Mouse (Mus musculus) Patski (cell line): ENCODE measurements around the gene Nfe2l2. TPM values are rescaled to one million over a fixed set of nuclear protein-coding genes. Genes with fewer than 3 reads are reported as not detected.

Source experiments
- ATAC-seq: fragments of 100-300 bp; one replicate; pipeline ENCODE4 v1.8.0; 2021
- CTCF ChIA-PET: fragments of 350-600 bp; sonication (Branson Sonifier 250); formaldehyde crosslinking; loops from one replicate; lab custom pipeline; 2022; ENCODE audit warnings: inconsistent platforms; lab: Charles Lee
- POLR2A ChIA-PET: fragments of 350-600 bp; sonication (Branson Sonifier 250); formaldehyde crosslinking; loops from one replicate; lab custom pipeline; 2022; ENCODE audit warnings: antibody characterized with exemption, inconsistent platforms; lab: Charles Lee
- DNase-seq: peaks from one replicate; pipeline ENCODE4 v3.0.0-alpha.2; 2011; ENCODE audit warnings: low read depth, low spot score
- H3K27me3 ChIP-seq: fragments of 371-371 bp; one replicate; pipeline ENCODE4 v1.5.1; 2021
- CTCF ChIP-seq: fragments of 100-300 bp; IDR thresholded peaks from one replicate; pipeline ENCODE4 v1.5.1; 2021
- in situ Hi-C: fragments of 300-500 bp; cut with MboI; formaldehyde crosslinking; loops from 3 replicates; pipeline ENCODE4 v1.11.1; 2018; ENCODE audit warnings: low pct_unique_long_range_greater_than_20kb, mixed read lengths
- polyA plus RNA-seq: library from polyadenylated mRNA; unstranded; gene quantifications from one replicate; pipeline ENCODE4 v1.2.3, GENCODE M21; 2021

Nfe2l2 gene
- polyA plus RNA-seq, 1 experiment from 2014 or later, result 87.3 TPM

DNA sequence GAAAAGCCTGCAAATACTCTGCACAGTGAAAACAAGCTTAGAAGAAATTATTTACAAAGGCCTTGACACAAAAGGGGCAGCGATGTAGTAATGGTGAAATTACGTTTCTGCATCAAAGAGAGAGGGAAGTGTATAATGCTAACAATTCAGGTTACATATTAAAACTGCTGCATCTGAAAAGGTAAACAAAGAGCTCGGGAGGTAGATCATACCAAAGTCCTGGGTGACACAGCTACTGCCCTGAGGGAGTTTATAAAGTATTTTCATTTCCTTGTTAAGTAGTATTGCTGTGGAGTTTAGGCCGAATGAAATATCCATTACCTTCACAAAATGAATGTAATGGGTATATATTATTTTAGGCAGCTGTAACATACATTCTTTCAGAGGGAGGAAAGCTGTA, 10.3 kb upstream of the Nfe2l2 start:
- TF ChIP-seq CTCF, result no peak
- no peak for DNase-seq
- in situ Hi-C loops, result no loop called here
- ChIA-PET CTCF (interaction anchor here (1.3 kb wide), 2 partner anchors 9 to 101 kb away, joined by 3 to 4 read pairs; no protein-coding TSS in a partner anchor), POLR2A (interaction anchor here (1.0 kb wide), 1 partner anchor 9 kb away, joined by 3 read pairs; no protein-coding TSS in a partner anchor)
- no peaks in the 10 kb centered on the region for H3K27me3 ChIP-seq
- no peak for ATAC-seq

DNA sequence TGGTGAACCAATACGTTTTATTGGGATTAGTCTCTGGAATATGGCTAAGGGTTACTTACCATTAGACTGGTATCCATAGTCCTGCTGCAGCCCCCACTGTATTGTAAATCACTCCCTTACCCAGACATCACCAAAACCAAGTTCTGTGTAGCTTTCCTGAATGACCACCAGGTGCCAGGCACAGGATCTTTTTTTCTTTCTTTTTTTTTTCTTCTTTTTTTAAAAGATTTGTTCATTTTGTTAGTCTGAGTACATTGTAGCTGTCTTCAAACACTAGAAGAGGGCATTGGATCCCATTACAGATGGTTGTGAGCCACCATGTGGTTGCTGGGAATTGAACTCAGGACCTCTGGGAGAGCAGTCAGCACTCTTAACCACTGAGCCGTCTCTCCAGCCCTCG, 8.6 kb upstream of the Nfe2l2 start:
- ATAC-seq, result no peak
- no peak for DNase-seq
- in situ Hi-C loops, result no loop called here
- POLR2A ChIA-PET, result no interaction called here
- CTCF ChIA-PET, result no interaction called here
- H3K27me3 ChIP-seq, result no peaks in the 10 kb centered on the region
- no peak for TF ChIP-seq CTCF

DNA sequence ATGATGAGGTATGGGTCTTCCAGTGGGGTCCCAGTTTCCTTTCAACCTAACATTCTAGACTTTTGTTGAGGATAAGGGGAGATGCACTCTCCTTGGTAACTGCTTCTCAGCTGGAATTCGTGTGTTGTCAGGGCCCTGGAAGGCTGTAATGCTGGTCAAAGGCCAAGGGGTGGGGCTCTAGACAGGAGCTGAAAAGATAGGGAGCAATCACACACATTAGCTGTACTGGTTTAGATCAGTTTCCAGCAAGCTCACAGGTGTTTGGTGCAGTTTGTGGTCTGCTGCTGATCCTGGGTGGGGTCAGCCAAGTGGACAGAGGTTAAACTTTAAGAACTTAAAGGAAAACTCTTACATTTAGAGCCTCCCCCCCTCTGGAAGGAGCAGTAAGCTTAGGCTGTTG, 3.0 kb upstream of the Nfe2l2 start:
- ATAC-seq (no peak), DNase-seq (no peak)
- in situ Hi-C loops, result no loop called here
- ChIA-PET CTCF (interaction anchor here (0.6 to 2.1 kb wide), 2 partner anchors 11 to 51 kb away, joined by 3 to 8 read pairs; no protein-coding TSS in a partner anchor), POLR2A (no interaction called here)
- no peaks in the 10 kb centered on the region for H3K27me3 ChIP-seq
- no peak for TF ChIP-seq CTCF

DNA sequence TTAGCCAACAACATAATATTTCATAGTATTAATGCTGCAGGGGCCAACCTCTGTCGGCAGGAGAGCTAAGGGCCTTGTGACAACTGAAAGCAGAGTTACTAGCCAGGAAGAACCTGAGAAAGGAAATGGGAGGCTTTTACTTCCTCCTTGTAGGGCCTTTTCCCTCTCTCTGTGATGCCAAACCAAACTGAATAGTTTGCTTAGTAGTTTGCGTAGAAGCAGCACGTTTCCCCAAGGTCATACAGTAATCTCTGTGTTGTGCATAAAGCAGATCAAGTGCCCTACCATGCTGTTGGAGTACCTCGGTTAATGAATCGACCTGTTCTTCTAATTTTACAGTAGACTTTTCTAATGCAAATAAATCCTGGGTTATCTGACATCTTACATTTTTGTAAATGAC, 2.0 kb upstream of the Nfe2l2 start:
- ATAC-seq, result no peak
- POLR2A ChIA-PET, result no interaction called here
- TF ChIP-seq CTCF, result no peak
- H3K27me3 ChIP-seq, result no peaks in the 10 kb centered on the region
- CTCF ChIA-PET, result interaction anchor here (0.7 kb wide), 1 partner anchor 44 kb away, joined by 3 read pairs; no protein-coding TSS in a partner anchor
- no peak for DNase-seq
- in situ Hi-C loops, result no loop called here

DNA sequence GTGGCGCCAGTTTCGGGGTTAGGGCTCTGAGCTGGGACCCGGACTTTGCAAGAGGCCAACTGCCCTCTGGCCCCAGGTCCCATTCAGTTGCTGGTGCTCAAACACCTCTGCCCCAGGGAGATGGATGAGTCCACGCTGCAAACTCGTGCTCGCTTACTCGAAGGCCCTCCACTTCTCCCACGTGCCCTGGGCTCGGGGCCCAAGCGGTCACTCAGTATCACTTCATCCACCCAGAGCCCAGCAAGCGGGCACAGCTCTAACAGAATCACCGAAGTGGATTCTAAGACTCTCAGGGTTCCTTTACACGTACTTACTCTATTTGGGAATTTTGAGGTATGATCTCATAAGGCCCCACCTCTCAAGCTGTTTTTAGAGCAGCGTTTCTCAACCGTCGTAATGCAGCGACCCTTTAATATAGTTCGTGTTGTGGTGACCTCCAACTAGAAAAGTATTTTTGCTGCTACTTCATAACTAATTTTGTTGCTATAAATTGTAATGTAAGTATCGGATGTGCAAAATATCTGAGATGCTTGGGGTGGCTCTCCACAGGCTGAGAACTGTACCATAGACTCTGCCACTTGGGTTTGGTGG, 816 bp upstream of the Nfe2l2 start:
- DNase-seq, result no peak
- H3K27me3 ChIP-seq, result no peaks in the 10 kb centered on the region
- ChIA-PET CTCF (no interaction called here), POLR2A (interaction anchor here (0.6 to 3.1 kb wide), 6 partner anchors 10 to 92 kb away, joined by 3 to 8 read pairs (median 4); no protein-coding TSS in a partner anchor)
- no peak for ATAC-seq
- TF ChIP-seq CTCF, result no peak
- in situ Hi-C loops, result no loop called here

DNA sequence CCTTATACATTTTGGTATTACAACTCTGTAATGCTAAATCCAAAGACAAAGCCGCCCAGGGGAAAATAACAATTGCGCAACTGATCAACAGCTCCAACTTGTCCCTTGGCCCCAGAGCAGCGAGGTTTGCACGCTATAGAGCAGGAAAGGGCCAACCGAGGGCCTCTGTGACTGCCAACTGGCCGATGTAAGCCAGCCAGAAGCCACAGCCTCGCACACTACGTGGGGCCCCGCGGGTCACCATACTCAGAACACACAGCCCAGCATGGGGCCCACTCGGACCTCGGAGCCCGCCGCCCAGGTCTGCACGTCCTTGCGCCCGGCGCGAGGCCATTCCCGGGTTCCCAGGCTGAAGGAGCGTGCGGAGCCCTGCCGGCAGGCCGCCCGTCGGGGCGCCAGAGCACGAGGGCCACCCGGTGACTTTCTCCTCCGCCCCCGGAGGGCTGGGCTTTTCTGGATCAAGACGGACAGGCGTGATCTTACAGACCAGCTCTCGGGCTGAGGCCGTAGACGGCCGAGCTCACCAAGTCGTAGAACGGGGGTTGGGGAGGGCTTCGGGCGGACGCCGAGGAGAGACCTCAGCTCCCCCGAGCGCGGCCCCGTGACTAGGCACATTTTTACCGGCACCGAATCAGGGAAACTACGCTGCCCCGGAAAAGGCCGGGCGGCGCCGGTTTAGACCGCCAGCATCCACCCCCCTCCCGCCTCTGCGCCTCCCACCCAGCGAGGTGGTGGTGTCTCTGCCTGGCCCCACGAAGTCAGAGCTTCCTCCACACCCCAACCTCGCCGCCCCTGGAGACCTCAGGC, 863 bp downstream of the Nfe2l2 start:
- ATAC-seq, result peak; percentile 52
- in situ Hi-C loops, result no loop called here
- no peak for DNase-seq
- no peak for TF ChIP-seq CTCF
- H3K27me3 ChIP-seq, result no peaks in the 10 kb centered on the region
- ChIA-PET POLR2A (interaction anchor here (0.6 to 3.1 kb wide), 7 partner anchors 16 to 90 kb away, joined by 3 to 8 read pairs (median 5); no protein-coding TSS in a partner anchor), CTCF (interaction anchor here (1.0 to 1.3 kb wide), 3 partner anchors 28 to 113 kb away, joined by 3 to 4 read pairs (median 3); no protein-coding TSS in a partner anchor)

DNA sequence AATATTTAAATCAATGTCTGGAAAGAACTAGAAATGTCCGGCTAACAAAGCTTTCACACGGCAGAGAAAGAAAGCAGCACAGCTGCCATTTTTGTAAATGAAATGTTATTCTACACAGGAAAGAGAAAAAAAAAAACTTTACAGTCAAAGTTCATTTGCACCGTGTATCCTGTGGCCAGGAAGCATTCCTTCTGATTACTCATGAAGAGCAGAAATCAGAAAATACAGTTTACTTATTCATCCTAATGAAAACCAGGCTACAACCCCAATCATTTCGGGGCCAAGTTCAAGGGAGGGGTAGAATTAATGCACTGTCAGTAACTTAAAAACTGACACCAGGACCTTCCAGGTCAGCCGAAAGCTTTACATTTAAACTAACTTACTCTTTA, 1.9 kb downstream of the Nfe2l2 start:
- TF ChIP-seq CTCF, result no peak
- H3K27me3 ChIP-seq, result no peaks in the 10 kb centered on the region
- ATAC-seq (no peak), DNase-seq (no peak)
- ChIA-PET CTCF (interaction anchor here (1.0 to 1.3 kb wide), 4 partner anchors 25 to 112 kb away, joined by 3 to 4 read pairs (median 4); no protein-coding TSS in a partner anchor), POLR2A (interaction anchor here (1.0 to 3.1 kb wide), 3 partner anchors 19 to 42 kb away, joined by 3 to 8 read pairs (median 4); no protein-coding TSS in a partner anchor)
- in situ Hi-C loops, result no loop called here

DNA sequence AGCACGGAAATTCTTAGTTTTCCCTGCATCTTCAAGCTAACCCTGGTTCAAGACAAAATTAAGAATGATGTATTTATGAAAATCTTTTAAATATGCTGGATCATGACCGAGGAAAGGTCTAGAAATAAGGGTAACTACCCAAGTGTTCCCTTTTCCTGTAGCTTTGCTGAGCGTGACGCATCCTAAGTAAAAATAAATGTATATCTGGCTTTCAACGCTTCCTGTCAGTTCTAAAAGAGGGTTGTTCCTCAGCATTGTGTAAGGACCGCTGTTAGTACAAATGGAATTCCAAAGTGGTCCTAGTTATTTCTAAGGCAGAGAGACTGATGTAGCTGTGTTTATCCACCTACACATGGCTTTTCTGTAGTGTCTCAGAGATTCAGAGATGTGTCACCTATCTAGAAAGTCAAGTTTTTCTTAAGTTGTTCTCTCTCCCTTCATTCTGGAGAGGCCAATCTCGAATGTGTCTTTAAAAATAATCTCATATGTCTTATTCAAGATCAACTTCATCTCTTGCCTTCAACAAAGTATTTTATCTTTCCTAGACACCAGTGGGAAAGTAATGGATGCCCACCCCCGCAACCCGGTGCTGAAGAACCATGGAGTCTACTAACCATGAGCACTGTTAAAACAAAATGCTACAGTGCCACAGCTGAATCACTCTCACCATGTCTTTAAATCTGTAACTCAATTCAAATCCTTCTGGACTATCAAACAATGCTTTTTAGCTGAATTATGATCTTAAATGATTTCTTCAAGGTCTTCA, 2.4 kb downstream of the Nfe2l2 start:
- DNase-seq (no peak), ATAC-seq (no peak)
- TF ChIP-seq CTCF, result no peak
- CTCF ChIA-PET, result interaction anchor here (1.1 to 1.5 kb wide), 3 partner anchors 18 to 97 kb away, joined by 3 to 4 read pairs (median 3); no protein-coding TSS in a partner anchor
- POLR2A ChIA-PET, result interaction anchor here (0.8 to 3.1 kb wide), 3 partner anchors 12 to 25 kb away, joined by 3 to 8 read pairs (median 3); no protein-coding TSS in a partner anchor
- H3K27me3 ChIP-seq, result no peaks in the 10 kb centered on the region
- in situ Hi-C loops, result no loop called here

DNA sequence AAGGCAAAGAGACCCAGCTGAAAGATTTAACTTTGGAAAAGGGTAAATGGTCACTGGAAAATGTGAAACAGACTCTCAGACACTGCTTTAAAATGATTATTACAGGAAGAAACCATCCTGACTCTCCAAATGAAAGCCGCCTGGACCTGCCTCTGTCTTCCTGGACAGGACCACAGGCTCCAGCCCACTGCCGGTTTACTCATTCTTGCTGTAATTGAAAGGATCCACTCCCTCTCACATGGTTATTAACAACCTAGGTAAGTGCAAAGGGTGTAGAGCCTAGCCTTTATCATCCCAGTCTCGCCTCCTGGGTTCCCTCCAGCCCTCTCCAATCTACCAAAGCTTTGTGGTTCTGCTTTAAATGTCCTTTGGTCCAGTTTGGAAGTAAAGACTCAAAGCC, 3.2 kb downstream of the Nfe2l2 start:
- no peak for TF ChIP-seq CTCF
- in situ Hi-C loops, result no loop called here
- no peak for DNase-seq
- H3K27me3 ChIP-seq, result no peaks in the 10 kb centered on the region
- POLR2A ChIA-PET, result interaction anchor here (0.8 kb wide), 1 partner anchor 13 kb away, joined by 3 read pairs; no protein-coding TSS in a partner anchor
- no peak for ATAC-seq
- CTCF ChIA-PET, result interaction anchor here (1.5 kb wide), 1 partner anchor 17 kb away, joined by 3 read pairs; no protein-coding TSS in a partner anchor

DNA sequence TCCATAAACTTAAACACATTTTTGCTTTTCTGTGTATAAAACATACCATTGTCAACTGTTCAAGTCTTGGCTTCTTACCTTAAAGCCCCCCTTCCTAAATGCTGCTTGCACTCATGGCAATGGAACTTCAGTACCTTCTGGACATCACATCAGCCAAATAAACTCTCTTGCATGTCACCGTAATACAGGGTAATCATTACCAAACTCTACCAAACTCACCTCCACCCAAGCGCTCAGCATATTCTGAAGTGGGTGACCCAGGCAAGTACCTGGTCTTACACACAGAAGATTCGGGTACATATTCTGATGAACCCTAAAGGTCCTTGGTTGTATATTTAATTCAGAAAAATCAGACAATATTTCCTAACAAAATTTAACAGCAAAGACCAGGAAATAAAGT, 3.9 kb downstream of the Nfe2l2 start:
- in situ Hi-C loops, result no loop called here
- DNase-seq (no peak), ATAC-seq (no peak)
- H3K27me3 ChIP-seq, result no peaks in the 10 kb centered on the region
- TF ChIP-seq CTCF, result no peak
- ChIA-PET CTCF (no interaction called here), POLR2A (no interaction called here)
